Mouse (Mus musculus) embryo, embryonic 10.5 days (tissue): Measurements from ENCODE around the gene Nkrf.

Experiments
- DNase-seq: peaks from one replicate; pipeline ENCODE4 v3.0.0-alpha.2; 2015; ENCODE audit warnings: low spot score

Nkrf gene

DNA sequence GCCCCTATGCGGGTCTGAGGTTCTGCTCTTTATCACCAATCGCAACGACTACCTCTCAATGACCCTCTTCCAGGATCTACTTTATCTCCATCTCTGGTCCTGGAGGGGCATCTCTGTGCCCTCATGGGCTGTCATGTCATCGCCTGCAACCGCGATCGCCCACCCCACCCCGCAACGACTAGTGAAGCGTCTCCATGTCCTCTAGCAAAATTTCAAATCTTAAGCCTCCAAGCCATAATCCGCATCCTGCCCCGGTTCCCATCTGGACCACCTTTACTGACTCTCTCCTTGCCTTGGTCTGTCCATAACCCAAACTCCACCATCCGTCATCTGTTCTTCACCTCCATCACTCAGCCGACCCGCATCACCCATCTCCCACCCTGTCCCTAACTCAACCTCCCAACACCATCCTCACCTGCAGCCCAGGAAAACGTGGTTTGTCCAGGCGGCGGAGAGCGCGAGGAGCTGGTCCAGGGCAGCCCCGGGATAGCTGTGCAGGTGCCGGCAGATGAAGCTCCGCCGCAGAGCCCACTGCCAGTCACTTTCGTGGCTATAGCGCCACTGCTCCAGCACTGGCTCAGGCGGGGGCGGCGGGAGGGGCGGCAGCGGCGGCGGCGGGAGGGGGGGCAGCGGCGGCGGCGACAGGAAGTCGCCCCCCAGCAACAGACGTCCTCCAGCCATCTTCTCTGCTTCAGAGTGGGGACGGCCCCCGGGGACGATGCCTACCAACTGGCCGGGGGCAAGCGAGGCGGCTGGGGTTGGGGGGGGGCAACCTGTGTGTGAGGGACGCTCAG, at the start of gene Nkrf:
Gene Nkrf (minus strand): TSS at position 579 of the 794 bp plus-strand sequence.
- DNase-seq, result peak; percentile 19

DNA sequence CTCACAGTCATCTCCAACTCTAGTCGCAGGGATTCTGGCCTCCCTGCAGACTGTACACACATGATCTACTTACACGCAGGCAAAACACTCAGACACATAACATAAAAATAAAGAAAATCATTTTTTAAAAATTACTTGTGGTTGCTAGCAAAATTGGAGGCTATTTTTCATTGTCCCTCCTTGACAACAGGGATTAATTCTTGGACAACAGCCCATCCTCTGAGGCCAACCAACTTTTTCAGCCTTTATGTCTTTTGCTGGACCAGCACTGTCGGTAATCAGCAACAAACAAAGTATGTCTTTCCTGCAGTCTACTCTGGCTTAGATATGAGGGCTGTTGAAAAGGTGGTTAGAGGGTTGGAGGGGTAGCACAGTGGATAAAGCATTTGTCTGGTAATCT, 38.4 kb upstream of the Nkrf start:
- no peak for DNase-seq

DNA sequence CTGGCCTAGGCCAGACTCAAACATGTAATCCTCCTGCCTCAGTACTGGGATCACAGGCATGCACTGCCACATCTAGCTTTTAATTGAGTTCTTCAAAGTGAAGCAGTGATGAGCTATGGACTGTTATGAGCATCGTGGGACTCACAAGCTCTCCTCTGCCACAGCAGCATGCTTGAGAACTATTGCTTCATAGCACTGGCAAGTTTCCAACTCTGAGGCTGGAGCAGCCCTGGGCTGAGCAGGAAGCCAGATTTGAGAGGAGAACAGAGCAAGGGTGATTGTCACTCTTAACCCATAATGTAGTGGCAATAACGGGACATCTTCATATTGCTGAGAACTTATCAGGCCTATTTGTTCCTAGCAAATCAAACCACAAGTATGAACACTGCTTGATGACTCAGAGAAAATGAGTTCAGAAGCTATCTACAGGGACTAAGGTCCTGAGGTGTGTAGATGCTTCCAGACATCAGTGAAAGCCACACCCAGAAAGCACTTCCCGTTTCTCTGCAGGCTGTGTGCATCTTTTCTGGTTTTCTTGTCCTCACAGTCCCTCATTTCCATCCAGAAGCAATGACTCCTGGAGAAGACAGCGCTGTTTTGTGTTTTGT, 37.2 kb upstream of the Nkrf start:
- DNase-seq, result no peak

DNA sequence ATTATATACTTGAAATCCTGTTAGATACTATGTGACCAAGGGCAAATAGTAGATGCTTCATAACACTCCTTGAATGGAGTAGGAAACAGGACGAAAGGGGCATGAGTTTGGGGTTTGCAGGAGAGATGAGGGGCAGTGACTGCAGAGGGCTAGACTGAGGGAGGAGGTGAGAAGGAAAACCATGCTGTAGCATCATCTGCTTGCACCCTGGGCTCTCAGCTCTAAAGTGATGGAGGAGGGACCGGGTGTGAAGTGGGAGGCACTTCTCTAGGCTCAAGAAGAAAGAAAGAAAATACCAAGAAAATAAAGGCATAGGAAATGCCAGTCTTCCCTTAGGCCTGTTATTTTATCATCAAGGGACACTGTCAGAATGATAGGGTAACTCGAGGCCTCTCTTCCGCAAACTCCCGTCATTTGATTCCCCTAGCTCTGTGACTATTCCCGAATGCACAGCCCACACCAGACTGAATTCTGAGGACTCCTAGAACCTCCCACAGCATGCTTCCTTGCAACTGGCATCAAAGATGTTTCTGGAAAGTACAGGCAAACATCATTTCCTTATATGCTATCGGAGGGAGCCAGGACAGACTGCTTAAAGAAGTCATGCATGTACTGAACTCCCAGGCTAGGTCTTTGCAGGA, 32.7 kb upstream of the Nkrf start:
- peak; percentile 0 for DNase-seq

DNA sequence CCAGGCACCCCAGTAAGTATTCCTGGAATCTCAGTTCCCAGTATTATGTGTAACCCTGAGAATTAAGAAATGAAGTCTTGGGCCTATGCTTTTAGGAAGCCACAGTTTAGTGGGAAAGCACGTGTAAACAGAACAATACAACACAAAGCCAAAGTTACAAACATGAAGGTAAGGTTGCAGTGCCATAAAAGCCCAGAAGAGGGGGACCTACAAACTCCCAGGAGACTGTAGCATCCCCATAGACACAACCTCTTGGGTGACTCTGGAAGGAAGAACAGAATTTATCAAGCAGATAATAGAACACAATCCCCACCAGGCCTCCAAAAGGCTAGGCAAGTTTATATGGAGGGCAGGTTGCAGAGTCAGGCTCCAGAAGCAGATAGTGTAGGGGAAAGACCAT, 27.9 kb upstream of the Nkrf start:
- DNase-seq, result peak; percentile 29

DNA sequence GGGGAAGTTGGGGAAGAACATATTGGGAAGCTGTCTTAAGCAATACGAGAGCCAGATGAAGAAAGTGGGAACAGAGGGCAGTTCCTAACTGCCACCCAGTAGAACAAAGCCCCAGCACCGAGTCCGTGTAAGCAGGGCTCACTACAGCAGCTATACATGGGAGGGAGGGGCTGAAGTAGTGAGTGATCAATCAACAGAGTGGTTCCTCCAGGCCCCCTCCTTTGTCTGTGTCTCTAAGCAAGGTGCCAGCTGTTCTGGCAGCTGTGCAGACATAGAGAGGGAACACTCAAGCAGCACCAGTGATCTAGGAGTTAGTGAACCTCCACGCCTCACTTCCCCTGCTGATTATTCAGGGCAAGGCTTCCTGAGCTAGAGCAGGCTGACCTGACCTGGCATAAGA, 27.0 kb upstream of the Nkrf start:
- DNase-seq, result no peak

DNA sequence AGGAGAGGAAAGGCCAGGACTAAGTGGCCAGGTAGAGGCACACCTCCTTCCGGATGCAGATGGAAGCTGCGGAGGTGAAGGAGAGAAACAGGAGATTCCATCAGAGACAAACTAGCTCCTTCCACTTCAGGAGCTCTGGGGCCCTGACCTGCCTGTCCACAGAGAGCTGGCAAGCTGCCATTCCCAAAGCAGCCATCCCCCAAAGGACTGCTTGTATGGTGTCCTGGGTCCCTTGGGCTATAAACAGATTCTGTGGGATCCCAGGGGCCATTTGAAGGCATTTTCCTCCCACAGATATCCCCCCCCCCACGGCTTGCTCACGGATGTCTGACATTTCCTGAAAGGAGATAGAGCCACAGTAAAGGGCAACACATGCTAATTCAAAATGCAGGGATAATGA, 26.1 kb upstream of the Nkrf start:
- DNase-seq, result no peak

DNA sequence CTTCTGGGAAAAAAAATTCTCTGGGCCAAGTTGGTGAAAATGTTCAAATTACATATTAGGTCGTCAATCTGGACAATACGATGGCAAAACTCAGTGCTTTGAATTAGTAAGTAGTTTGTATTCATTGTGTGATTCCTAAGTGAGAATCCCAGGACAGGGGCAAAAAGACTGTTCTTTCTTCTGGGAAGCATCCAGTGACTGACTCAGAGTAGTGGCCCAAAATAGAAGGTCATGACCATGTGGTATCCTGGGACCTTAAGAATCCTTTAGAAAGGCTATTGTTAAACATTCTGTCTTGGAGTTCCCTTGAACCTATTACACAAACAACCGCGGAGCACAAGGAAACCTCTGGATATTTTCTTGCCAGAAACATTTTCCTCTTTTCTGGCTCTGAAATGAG, 18.6 kb upstream of the Nkrf start:
- no peak for DNase-seq

DNA sequence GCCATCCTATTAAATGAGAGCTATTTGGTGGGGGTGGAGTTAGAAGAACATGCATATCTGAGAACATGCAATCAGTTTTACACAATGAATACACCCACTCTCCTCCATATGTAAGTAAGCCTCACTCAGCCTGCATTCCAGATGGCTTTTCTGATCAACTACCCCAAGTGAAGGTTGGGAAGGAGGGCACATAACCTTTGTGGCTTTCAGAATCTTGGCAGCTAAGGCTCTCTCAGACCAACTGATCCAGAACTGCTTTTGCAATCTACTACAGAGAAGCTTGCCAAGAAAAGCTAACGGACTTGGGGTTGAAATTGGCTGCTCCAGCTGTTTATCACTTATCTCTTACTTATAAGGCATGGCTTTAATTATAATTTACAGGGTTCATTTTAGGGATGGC, 15.1 kb upstream of the Nkrf start:
- no peak for DNase-seq

DNA sequence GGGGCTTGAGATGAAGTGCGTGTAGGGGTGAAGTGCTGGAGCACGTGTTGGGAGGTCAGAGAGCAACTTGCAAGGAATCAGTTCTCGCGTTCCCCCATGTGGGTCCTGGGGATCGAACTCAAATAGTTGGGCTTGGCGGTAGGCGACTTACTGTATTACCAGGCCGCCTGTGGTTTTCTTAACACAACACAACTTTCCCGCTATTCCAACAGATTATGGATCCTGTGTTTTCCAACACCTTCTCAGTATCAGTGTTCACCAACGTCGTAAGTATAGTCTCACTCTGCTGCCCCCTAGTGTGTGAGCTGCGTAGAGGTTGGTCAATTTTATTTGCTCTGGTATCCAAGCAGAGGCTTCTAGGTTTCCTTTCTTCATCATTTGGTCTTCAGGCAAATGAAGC, 8.6 kb upstream of the Nkrf start:
- peak; percentile 70 for DNase-seq

DNA sequence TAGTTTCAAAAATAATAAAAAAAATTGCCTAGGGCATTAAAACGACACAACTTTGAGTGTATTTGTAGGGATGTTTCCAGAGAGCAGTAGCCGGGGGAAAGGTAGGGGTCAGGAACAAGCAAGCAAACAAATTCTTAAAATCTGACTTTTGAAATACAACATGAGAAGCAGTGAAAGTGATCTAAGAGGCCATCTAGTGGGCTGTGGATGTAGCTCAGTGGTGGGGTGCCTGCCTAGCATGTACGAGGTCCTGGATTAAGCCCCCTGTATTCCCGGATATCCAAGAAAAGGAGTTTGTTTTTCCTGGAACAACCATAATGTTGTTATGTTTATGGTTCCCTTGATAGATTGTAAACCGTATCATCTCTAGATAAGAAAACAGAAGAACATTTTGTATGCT, 3.8 kb upstream of the Nkrf start:
- DNase-seq, result peak; percentile 10

DNA sequence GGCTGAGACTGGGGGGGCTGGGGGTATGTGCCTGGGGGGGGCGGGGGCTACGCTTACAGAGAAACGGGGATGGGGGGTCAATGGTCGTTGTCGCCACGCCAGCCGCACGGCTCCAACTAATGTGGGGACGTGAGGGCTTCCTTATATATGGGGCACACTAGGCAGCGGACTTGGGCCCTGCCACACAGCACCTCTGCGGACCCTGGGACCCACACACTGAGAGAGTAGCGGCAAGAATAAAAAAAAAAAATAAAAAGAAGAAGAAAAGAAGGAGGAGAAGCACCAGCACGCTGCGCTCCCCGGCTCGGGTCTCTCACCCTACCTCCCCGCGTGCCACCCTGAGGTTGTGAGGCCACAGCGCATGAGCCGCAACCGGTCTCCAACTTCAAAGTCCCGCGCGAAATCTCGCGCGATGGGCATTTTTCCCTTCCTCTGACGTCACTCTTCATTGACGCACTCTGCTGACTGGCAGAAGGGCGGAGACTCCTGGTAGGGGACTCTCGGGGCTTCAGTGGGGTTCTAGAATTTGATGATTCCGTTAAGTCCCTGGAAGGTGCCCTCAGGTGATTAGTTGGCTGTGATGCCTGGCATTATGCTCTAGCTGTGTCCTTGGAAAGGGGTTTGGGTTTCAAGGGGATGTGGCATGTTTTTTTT, 543 bp upstream of the Nkrf start:
- DNase-seq, result peak; percentile 95

DNA sequence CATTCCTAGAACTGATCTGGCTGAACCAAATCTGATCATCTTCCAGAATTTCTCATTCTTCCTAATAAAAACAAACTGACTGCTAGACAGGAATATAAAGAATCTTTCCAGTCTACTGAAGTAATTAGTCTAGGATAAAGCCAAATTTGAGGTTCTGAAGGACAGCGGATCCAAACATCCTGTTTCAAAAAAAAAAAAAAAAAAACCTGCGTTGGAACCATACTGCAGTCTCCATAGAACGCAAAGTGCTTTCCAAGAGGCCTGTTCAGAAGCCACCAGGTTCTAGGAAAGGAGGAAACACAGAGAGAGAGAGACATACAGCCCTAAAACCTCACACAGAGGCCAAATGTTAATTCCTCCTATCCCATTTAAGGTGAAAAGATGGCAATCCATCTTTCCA, 1.0 kb downstream of the Nkrf start:
- no peak for DNase-seq

DNA sequence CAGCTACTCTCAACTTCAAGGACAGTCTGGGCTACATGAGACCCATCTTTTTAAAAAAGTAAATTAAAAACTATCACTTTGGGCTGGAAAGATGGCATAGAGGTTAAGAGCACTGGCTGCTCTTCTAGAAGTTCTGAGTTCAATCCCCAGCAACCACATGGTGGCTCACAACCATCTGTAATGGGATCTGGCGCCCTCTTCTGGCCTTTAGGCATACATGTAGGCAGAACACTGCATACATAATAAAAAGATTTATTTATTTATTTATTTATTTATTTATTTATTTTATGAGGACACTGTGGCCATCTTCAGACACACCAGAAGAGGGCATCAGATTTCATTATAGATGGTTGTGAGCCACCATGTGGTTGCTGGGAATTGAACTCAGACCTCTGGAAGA, 3.8 kb downstream of the Nkrf start:
- DNase-seq, result peak; percentile 31

DNA sequence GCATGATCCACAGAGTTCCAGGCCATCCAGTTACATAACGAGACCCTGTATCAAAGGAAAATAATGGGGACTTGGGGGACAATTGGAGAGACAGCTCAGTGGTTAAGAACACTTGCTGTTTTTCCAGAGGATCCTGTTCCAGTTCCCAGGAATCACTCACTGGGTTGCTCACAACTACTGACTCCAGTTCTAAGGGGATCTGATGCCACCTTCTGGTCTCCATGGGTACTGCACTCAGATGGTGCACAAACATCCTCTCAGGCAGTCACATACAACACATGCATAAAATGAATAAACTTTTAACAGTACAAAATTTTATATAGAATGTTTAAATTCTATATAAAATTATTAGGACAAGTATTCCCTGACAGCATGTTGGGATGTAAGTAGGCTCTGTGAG, 18.0 kb downstream of the Nkrf start:
- peak; percentile 10 for DNase-seq

DNA sequence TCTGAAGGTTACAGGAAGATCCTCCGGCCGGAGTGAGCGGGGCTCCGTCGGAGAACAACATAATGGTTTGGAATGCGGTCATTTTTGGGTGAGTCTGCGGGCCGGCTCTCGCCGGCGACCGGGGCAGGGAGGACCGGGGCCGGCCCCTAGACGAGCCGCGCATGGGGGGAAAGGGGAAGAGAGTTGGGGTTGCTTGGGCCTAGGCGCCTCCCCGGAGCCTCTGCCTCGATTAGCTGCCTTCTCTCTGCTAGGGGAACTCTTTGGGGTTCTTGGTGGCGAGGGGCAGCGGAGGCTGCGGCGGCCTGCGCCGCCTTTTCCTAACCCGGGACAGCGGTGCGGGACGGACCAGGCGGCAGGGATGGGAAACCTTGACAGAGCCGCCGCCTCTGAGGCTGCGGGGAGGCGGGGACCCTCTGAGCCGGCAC, 28.0 kb downstream of the Nkrf start:
- DNase-seq, result peak; percentile 24

DNA sequence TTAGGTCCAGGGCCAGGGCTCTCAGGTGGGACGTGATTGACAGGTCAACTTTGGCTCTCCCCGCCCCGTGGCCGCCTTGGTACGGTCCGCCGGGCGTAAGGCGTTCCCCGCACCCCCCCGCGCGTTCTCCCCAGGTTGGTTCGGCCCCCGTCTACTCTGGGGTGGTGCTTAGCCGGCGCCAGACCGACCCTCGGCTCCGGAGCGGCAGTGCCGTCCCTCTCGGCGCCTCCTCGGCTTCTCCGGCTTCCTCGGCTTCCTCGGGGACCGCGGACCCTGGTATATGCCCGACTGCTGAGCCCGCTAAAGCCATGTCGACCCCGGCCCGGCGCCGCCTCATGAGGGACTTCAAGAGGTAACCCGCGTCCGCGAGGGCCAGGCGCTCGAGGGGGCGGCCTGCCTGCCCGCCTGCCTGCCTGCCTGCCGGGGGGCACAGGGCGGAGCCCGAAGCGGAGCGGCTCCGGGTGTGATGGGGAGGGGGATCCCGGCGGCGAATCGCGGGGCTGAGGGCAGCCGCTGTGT, 28.5 kb downstream of the Nkrf start:
- peak; percentile 86 for DNase-seq

DNA sequence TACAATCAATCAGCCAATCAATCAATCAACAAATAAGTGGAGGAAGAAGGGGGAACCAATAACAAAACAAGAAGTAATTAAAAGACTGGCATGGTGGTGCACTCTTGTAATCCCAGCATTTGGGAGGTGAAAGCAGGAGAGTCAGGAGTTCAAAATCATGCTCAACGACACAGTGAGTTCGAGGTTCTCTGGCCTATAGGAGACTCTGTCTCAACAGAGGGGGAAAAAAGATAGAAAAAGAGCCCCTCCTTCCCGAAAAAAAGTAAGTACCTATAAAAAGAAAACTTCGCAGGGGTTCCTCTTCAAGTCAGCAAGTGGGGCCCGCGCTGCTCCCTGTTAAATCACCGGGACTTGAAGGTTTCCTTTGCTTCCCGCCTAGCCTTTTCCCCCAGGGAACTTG, 28.9 kb downstream of the Nkrf start, which contains the start of the genes Ube2a and C330007P06Rik:
Gene Ube2a (plus strand): TSS at position 136 of the 400 bp plus-strand sequence.
Gene C330007P06Rik (minus strand): TSS at position 347 of the 400 bp plus-strand sequence.
- DNase-seq, result no peak

DNA sequence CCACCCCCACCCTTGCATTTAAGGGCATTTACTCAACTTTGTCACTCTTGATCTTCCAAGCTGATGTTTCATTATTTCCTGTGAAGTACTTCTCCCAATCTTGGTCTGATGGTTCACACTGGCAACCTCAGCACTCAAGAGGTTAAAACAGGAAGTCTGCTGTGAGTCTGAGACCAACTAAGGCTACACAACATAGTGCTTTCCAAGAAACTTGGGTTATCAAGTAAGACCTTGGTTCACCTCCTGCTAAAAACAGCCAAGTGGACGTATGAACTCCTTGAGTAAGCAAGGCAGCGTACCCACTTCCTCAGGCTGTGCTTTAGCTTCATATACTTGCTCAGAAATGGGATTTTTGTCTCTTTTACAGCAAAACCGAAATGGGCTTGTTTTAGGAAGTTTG, 32.3 kb downstream of the Nkrf start:
- no peak for DNase-seq

DNA sequence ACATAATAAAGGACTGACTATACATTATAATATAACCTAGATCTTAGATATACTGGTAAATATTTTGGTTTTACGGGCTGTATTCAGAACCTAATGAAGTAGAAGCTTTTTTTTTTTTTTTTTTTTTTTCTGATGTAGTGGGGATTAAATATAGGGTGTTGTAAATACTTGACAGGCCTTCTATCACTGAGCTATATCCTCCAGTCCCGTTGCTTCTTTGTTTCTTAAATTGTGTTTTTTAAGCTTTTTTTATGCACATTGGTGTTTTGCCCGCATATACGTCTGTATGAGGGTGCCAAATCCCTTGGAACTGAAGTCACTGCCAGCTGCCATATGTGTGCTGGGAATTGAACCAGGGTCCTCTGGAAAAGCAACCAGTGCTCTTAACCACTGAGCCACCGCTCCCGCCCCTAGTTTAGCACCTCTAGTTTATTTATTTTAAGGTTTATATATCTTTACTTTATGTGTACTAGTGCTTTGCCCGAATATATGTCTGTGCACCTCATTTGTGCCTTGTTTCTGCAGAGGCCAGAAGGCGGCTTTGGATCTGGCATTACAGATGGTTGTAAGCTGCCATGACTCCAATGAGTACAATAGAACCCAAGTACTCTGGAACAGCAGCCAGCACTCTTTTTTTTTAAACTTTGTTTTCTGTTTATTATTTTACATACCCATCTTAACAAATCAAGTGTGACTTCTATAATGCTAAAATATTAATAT, 37.9 kb downstream of the Nkrf start:
- no peak for DNase-seq

DNA sequence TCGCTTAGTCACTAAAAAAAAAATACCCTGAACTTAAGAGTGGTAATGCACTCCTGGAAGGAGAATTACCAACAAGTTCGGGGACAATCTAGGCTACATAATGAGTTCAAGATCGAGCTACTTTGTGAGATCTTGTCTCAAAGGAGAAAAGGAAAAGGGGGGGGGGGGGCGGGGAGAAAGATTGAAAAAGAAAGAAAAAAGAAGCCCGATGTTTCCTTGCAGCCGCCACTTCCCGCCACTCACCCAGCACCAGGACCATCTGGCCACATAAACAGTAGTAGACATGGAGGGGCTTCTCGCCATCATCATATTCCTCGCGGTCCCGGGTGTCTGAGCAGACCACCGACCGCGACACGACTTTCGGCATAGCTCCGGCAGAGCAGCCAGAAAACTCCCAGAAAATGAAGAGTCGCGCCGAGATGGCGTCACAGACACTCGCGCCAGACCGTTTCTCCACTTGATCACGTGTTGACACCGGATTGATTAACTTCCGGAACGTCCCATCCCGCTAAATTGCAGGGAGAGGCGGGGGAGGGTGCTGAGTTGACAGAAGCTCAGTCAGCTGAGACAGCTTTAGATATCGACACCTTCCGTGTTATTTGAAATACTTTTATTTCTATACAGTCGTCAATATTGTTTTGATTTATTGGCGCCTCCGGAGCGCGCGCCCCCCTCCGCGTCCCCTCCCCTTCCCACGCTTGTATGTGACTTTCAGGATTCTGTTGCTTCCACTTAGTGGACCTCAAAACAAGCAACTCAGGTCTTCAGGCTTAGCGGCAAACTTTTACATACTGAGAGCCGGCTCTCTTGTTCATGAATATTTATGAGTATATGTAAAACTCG, 38.7 kb downstream of the Nkrf start:
- DNase-seq, result peak; percentile 86
